Mouse (Mus musculus) liver, postnatal 0 days (tissue): Measurements from ENCODE around the gene Sf1.

Experiments
- CTCF ChIP-seq: sonication (generic); IDR thresholded peaks from 2 replicates; pipeline ENCODE4 v1.5.1; 2016; ENCODE audit warnings: antibody characterized with exemption, low read depth
- EP300 ChIP-seq: IDR thresholded peaks from 2 replicates; pipeline ENCODE4 v1.6.1; 2016; ENCODE audit warnings: antibody characterized with exemption, low read depth, mild to moderate bottlenecking

DNA sequence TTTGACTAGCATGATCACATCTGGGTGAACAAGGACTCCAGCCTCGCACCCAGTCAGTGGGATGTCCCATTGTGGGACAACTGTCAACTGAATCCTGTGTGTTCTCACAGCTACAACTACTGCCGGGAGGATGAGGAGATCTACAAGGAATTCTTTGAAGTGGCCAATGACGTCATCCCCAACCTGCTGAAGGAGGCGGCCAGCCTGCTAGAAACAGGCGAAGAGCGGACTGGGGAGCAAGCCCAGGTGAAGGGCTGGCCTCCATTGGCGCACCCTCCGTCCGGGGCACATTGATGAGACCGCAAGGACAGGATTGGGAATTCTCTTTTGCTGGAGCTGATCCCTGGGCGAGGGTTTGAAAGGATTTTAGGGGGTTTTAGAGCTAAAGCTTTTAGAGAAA, 24.8 kb upstream of the Sf1 start:
- TF ChIP-seq CTCF, result no peak
- TF ChIP-seq EP300, result no peak
